Mouse (Mus musculus): Measurements from ENCODE around the gene Emc6. TPM values are rescaled to one million over a fixed set of nuclear protein-coding genes. Genes with fewer than 3 reads are reported as not detected.

Gene Emc6
- polyA plus RNA-seq, 1 experiment from 2014 or later, result 125 TPM

GRCm38 (mm10) chr11:73203895-73204294 is 27.1 kb upstream of the Emc6 start:
- Histone ChIP-seq H3K27me3 (ENCODE audit: control insufficient read depth, insufficient read depth, low read length) (no peaks in the 10 kb centered on the region), H3K27ac (ENCODE audit: low read depth, low read length) (no peak overlapping the region), H3K4me2 (no peak overlapping the region), H3K36me3 (ENCODE audit: control insufficient read depth, insufficient read depth, low read length) (no peaks in the 10 kb centered on the region), H3K9ac (ENCODE audit: low read length) (no peak overlapping the region), H3K9me3 (ENCODE audit: control insufficient read depth, low read length) (no peaks in the 10 kb centered on the region), H3K4me1 (ENCODE audit: control insufficient read depth, insufficient read depth, low read length) (0 out of 2 replicates have a peak, but pooled peaks cover 3% of the 10 kb centered on the region), H3K4me3 (ENCODE audit: low read depth, low read length) (no peak overlapping the region)
- WGBS, result 88% methylated on average over 8 of the region's 8 CpGs
- no peak for DNase-seq (ENCODE audit: low spot score, missing footprints)
- no peak for ATAC-seq (ENCODE audit: low FRiP score)

GRCm38 (mm10) chr11:73201597-73201996 is 24.8 kb upstream of the Emc6 start:
- Histone ChIP-seq H3K27ac (ENCODE audit: low read depth, low read length) (no peak overlapping the region), H3K4me3 (ENCODE audit: low read depth, low read length) (no peak overlapping the region), H3K9me3 (ENCODE audit: control insufficient read depth, low read length) (no peaks in the 10 kb centered on the region), H3K4me2 (no peak overlapping the region), H3K36me3 (ENCODE audit: control insufficient read depth, insufficient read depth, low read length) (no peaks in the 10 kb centered on the region), H3K27me3 (ENCODE audit: control insufficient read depth, insufficient read depth, low read length) (no peaks in the 10 kb centered on the region), H3K4me1 (ENCODE audit: control insufficient read depth, insufficient read depth, low read length) (peaks cover 6% of the 10 kb centered on the region; the same call in 1 of the 2 replicates), H3K9ac (ENCODE audit: low read length) (no peak overlapping the region)
- no peak for DNase-seq (ENCODE audit: low spot score, missing footprints)
- no peak for ATAC-seq (ENCODE audit: low FRiP score)
- 38% methylated on average over 4 of the region's 4 CpGs for WGBS

- Histone ChIP-seq H3K4me1 (ENCODE audit: control insufficient read depth, insufficient read depth, low read length) (peaks cover 6% of the 10 kb centered on the region; the same call in 1 of the 2 replicates), H3K27me3 (ENCODE audit: control insufficient read depth, insufficient read depth, low read length) (no peaks in the 10 kb centered on the region), H3K4me3 (ENCODE audit: low read depth, low read length) (no peak overlapping the region), H3K9me3 (ENCODE audit: control insufficient read depth, low read length) (no peaks in the 10 kb centered on the region), H3K27ac (ENCODE audit: low read depth, low read length) (no peak overlapping the region), H3K36me3 (ENCODE audit: control insufficient read depth, insufficient read depth, low read length) (no peaks in the 10 kb centered on the region), H3K4me2 (no peak overlapping the region), H3K9ac (ENCODE audit: low read length) (no peak overlapping the region)
- no peak for DNase-seq (ENCODE audit: low spot score, missing footprints)
- WGBS, result 75% methylated on average over 2 of the region's 2 CpGs
- ATAC-seq (ENCODE audit: low FRiP score), result no peak
Observed at GRCm38 (mm10) chr11:73201021-73201420, 24.2 kb upstream of the Emc6 start.

- Histone ChIP-seq H3K9ac (ENCODE audit: low read length) (peak overlapping the region; percentile 68), H3K36me3 (ENCODE audit: control insufficient read depth, insufficient read depth, low read length) (no peaks in the 10 kb centered on the region; the same call in 1 of the 2 replicates), H3K4me2 (peak overlapping the region; percentile 66), H3K4me3 (ENCODE audit: low read depth, low read length) (peak overlapping the region; percentile 52), H3K27ac (ENCODE audit: low read depth, low read length) (no peak overlapping the region), H3K4me1 (ENCODE audit: control insufficient read depth, insufficient read depth, low read length) (peaks cover 6% of the 10 kb centered on the region; the same call in 1 of the 2 replicates), H3K9me3 (ENCODE audit: control insufficient read depth, low read length) (no peaks in the 10 kb centered on the region), H3K27me3 (ENCODE audit: control insufficient read depth, insufficient read depth, low read length) (no peaks in the 10 kb centered on the region)
- DNase-seq (ENCODE audit: low spot score, missing footprints) (no peak), ATAC-seq (ENCODE audit: low FRiP score) (no peak)
- WGBS, result 5% methylated on average over 12 of the region's 12 CpGs
Observed at GRCm38 (mm10) chr11:73199879-73200278, 23.0 kb upstream of the Emc6 start.

GRCm38 (mm10) chr11:73199230-73199712 is 22.4 kb upstream of the Emc6 start, which contains the start of gene Shpk:
Gene Shpk (plus strand): TSS chr11:73199460.
- under 1% methylated on average over 32 of the region's 32 CpGs for WGBS
- peak; percentile 99 for ATAC-seq (ENCODE audit: low FRiP score)

GRCm38 (mm10) chr11:73198603-73199229 is 21.9 kb upstream of the Emc6 start, which contains the start of gene Ctns:
Gene Ctns (minus strand): TSS chr11:73199042.
- Histone ChIP-seq H3K4me1 (ENCODE audit: control insufficient read depth, insufficient read depth, low read length) (peaks cover 6% of the 10 kb centered on the region; the same call in 1 of the 2 replicates), H3K9ac (ENCODE audit: low read length) (peak within 1 kb of the TSS; percentile 75), H3K27ac (ENCODE audit: low read depth, low read length) (no peak within 1 kb of the TSS), H3K36me3 (ENCODE audit: control insufficient read depth, insufficient read depth, low read length) (no peaks in the 10 kb centered on the region; the same call in 1 of the 2 replicates), H3K4me2 (peak within 1 kb of the TSS; percentile 66), H3K27me3 (ENCODE audit: control insufficient read depth, insufficient read depth, low read length) (no peaks in the 10 kb centered on the region), H3K4me3 (ENCODE audit: low read depth, low read length) (peak within 1 kb of the TSS; percentile 52), H3K9me3 (ENCODE audit: control insufficient read depth, low read length) (no peaks in the 10 kb centered on the region)
- DNase-seq (ENCODE audit: low spot score, missing footprints) (peak; percentile 99), ATAC-seq (ENCODE audit: low FRiP score) (peak; percentile 94)
- WGBS, result 2% methylated on average over 22 of the region's 22 CpGs

More at GRCm38 (mm10) chr11:73199230-73199712, 22.4 kb upstream of the Emc6 start, which contains the start of gene Shpk:
- Histone ChIP-seq H3K9ac (ENCODE audit: low read length) (peak within 1 kb of the TSS; percentile 75), H3K4me1 (ENCODE audit: control insufficient read depth, insufficient read depth, low read length) (peaks cover 6% of the 10 kb centered on the region; the same call in 1 of the 2 replicates), H3K4me3 (ENCODE audit: low read depth, low read length) (peak within 1 kb of the TSS; percentile 52), H3K27me3 (ENCODE audit: control insufficient read depth, insufficient read depth, low read length) (no peaks in the 10 kb centered on the region), H3K9me3 (ENCODE audit: control insufficient read depth, low read length) (no peaks in the 10 kb centered on the region), H3K4me2 (peak within 1 kb of the TSS; percentile 66), H3K27ac (ENCODE audit: low read depth, low read length) (no peak within 1 kb of the TSS), H3K36me3 (ENCODE audit: control insufficient read depth, insufficient read depth, low read length) (no peaks in the 10 kb centered on the region; the same call in 1 of the 2 replicates)
- no peak for DNase-seq (ENCODE audit: low spot score, missing footprints)

GRCm38 (mm10) chr11:73198190-73198589 is 21.4 kb upstream of the Emc6 start:
- DNase-seq (ENCODE audit: low spot score, missing footprints), result no peak
- Histone ChIP-seq H3K9ac (ENCODE audit: low read length) (peak overlapping the region; percentile 75), H3K4me3 (ENCODE audit: low read depth, low read length) (peak overlapping the region; percentile 52), H3K27ac (ENCODE audit: low read depth, low read length) (no peak overlapping the region), H3K4me2 (peak overlapping the region; percentile 66), H3K9me3 (ENCODE audit: control insufficient read depth, low read length) (no peaks in the 10 kb centered on the region), H3K36me3 (ENCODE audit: control insufficient read depth, insufficient read depth, low read length) (no peaks in the 10 kb centered on the region; the same call in 1 of the 2 replicates), H3K4me1 (ENCODE audit: control insufficient read depth, insufficient read depth, low read length) (peaks cover 6% of the 10 kb centered on the region; the same call in 1 of the 2 replicates), H3K27me3 (ENCODE audit: control insufficient read depth, insufficient read depth, low read length) (no peaks in the 10 kb centered on the region)
- ATAC-seq (ENCODE audit: low FRiP score), result no peak
- WGBS, result 3% methylated on average over 1 of the region's 1 CpGs

GRCm38 (mm10) chr11:73194444-73194843 is 17.6 kb upstream of the Emc6 start:
- Histone ChIP-seq H3K4me2 (no peak overlapping the region), H3K4me3 (ENCODE audit: low read depth, low read length) (no peak overlapping the region), H3K36me3 (ENCODE audit: control insufficient read depth, insufficient read depth, low read length) (peaks cover 3% of the 10 kb centered on the region; the same call in 1 of the 2 replicates), H3K4me1 (ENCODE audit: control insufficient read depth, insufficient read depth, low read length) (peaks cover 3% of the 10 kb centered on the region; the same call in 1 of the 2 replicates), H3K27me3 (ENCODE audit: control insufficient read depth, insufficient read depth, low read length) (no peaks in the 10 kb centered on the region), H3K27ac (ENCODE audit: low read depth, low read length) (no peak overlapping the region), H3K9me3 (ENCODE audit: control insufficient read depth, low read length) (no peaks in the 10 kb centered on the region), H3K9ac (ENCODE audit: low read length) (no peak overlapping the region)
- 75% methylated on average over 2 of the region's 2 CpGs for WGBS
- no peak for ATAC-seq (ENCODE audit: low FRiP score)
- no peak for DNase-seq (ENCODE audit: low spot score, missing footprints)

- Histone ChIP-seq H3K4me1 (ENCODE audit: control insufficient read depth, insufficient read depth, low read length) (no peaks in the 10 kb centered on the region; the same call in 1 of the 2 replicates), H3K9ac (ENCODE audit: low read length) (no peak overlapping the region), H3K36me3 (ENCODE audit: control insufficient read depth, insufficient read depth, low read length) (peaks cover 3% of the 10 kb centered on the region; the same call in 1 of the 2 replicates), H3K4me2 (no peak overlapping the region), H3K27me3 (ENCODE audit: control insufficient read depth, insufficient read depth, low read length) (no peaks in the 10 kb centered on the region), H3K27ac (ENCODE audit: low read depth, low read length) (no peak overlapping the region), H3K4me3 (ENCODE audit: low read depth, low read length) (no peak overlapping the region), H3K9me3 (ENCODE audit: control insufficient read depth, low read length) (no peaks in the 10 kb centered on the region)
- DNase-seq (ENCODE audit: low spot score, missing footprints), result no peak
- ATAC-seq (ENCODE audit: low FRiP score), result no peak
- WGBS, result 76% methylated on average over 6 of the region's 6 CpGs
Observed at GRCm38 (mm10) chr11:73193047-73193446, 16.2 kb upstream of the Emc6 start.

Measured in midbrain, embryonic 11.5 days (tissue).